Mouse (Mus musculus) kidney, postnatal 25 days (tissue): ENCODE data around the gene Zbtb48.
A peak's percentile ranks its signal among the peaks of the same experiment; 100 is the strongest.
"Not testable (repeated sequence)": the region's sequence is repeated elsewhere in the genome, so short reads cannot be mapped to it uniquely, and the experiment has no call there.

Source experiments
- DNase-seq, 2 experiments: peaks; one replicate each; pipeline ENCODE4 v3.0.0; 2021; ENCODE audit warnings: mixed read lengths in 2 of 2

Gene Zbtb48

GRCm38 (mm10) chr4:152027524-152027923 lies at the start of gene Zbtb48:
TSS of gene Zbtb48 (minus strand) at chr4:152027671.
- peak; percentile 98 to 99 for DNase-seq

- DNase-seq = no peak
These were observed 49.7 kb upstream of the Zbtb48 start for GRCm38 (mm10) chr4:152077191-152077590.

GRCm38 (mm10) chr4:152074548-152074947 lies 47.1 kb upstream of the Zbtb48 start:
- no peak for DNase-seq

DNA sequence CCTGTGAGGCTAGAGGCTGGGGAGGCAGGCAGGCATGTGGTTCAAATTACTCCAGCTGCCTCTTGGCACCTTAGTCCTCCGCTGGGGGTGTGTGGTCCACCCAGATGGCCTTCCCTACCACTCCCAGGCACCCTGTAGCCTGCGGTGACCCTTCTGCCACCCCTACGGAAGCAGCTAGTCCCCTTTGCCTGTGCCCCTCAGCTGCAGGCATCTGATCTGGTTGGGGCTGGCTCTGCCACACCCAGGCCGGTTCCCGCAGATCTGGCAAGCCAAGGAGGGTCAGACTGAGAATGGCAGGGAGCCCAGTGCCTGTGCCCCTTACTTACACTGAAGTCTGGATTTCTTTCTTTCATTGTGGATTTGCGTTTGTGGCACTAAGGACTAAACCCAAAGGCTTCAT lies 46.2 kb upstream of the Zbtb48 start:
- peak in 1 of 2 experiments; percentile 57 for DNase-seq

- peak in 1 of 2 experiments; percentile 41 for DNase-seq
These were observed 45.2 kb upstream of the Zbtb48 start for GRCm38 (mm10) chr4:152072655-152073054.

DNA sequence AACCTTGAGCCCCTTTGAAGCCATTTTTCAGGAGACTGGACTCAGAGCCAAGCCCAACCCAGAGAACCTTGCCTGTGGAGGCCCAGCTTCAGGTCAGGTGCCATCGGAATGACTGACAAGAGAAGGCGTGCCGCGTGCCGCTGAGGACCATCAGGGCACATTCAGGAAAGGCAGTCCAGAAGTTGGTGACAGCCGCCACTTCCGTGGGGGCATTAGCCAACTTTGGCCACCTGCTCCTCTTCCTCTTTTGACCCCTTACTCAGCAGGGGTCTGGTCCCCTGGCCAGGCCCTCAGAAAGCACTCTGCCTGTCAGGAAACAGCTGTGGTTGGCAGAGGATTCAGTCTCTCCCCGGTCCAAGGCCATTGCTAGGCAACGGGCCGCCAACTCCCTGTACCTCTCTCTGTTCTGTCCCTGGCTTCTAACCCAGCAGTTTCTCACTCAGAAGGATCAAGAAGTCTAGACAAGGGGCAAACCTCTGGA lies 44.7 kb upstream of the Zbtb48 start, which contains the start of gene Plekhg5:
Gene Plekhg5 (plus strand): TSS at position 378 of the 481 bp plus-strand sequence.
- peak; percentile 28 to 65 for DNase-seq

- DNase-seq = no peak
These were observed 43.3 kb upstream of the Zbtb48 start for GRCm38 (mm10) chr4:152070494-152071396.

DNA sequence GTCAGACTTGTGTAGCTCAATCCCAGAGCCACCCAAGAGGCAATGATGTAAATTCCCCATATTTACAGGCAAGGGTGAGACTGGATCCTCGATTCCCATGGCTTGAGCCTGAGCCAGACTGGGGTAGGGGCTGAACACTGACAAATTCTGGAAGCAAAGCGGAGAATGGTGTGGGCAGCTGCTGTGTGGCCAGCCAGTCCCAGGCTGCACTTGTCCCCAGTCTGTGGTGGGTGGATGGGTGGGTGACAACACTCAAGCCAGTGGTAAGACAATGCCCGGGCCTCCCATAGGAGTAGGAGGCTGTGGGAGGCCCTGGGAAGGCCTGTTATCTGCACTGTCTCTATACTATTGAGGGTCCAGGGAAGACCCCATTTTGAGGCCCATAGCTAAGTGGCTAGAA lies 41.8 kb upstream of the Zbtb48 start:
- DNase-seq = no peak

GRCm38 (mm10) chr4:152068166-152068724 lies 40.8 kb upstream of the Zbtb48 start:
- no peak for DNase-seq

- DNase-seq = no peak
These were observed 39.8 kb upstream of the Zbtb48 start for GRCm38 (mm10) chr4:152067280-152067679.

- peak; percentile 70 to 92 for DNase-seq
These were observed 35.1 kb upstream of the Zbtb48 start for GRCm38 (mm10) chr4:152062390-152063110.

DNA sequence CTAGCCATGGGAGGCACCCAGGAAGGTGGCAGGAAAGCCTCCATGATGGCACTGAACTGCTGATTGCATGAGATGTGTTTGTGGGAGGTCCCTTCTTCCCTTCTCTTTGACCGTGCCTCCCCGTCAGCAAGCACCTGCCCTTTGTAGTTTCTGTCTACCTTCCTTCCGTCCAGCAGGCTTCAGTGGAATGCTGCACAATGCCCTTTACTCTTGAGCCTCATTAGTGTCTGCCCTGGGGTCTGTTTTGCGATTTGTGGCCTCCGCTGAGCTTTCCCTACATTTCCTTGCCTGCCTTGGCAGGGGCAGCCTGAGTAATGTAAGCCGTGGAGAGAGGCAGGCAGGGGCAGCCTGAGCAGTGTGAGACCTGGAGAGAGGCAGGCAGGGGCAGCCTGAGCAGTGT lies 17.1 kb upstream of the Zbtb48 start:
- DNase-seq = no peak

- no peak for DNase-seq
These were observed 15.7 kb upstream of the Zbtb48 start for GRCm38 (mm10) chr4:152043171-152043570.

GRCm38 (mm10) chr4:152041924-152042641 lies 14.6 kb upstream of the Zbtb48 start:
- DNase-seq = no peak

DNA sequence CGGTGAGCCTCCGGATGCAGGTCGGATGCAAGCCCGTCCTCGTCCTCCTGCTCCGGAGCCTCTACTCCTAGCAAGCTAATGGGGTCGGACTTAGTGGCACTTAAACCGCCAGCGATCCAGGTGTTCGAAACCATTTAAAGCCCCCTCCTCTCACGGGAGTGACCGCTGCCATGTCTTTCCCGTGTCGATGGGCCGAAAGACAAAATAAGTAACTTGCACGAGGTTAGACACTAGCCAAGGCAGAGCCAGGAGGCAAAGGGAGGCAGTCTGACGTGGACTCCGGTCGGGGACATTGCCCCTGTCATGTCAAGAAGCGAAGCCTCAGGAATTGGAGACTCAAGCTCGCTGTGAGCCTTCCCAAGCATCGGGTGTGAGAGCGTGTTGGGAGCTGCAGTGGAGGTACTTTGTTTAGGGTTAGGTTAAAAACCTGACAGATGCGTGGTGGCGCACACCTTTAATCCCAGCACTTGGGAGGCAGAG lies 12.4 kb upstream of the Zbtb48 start:
- DNase-seq = peak in 1 of 2 experiments; percentile 23

DNA sequence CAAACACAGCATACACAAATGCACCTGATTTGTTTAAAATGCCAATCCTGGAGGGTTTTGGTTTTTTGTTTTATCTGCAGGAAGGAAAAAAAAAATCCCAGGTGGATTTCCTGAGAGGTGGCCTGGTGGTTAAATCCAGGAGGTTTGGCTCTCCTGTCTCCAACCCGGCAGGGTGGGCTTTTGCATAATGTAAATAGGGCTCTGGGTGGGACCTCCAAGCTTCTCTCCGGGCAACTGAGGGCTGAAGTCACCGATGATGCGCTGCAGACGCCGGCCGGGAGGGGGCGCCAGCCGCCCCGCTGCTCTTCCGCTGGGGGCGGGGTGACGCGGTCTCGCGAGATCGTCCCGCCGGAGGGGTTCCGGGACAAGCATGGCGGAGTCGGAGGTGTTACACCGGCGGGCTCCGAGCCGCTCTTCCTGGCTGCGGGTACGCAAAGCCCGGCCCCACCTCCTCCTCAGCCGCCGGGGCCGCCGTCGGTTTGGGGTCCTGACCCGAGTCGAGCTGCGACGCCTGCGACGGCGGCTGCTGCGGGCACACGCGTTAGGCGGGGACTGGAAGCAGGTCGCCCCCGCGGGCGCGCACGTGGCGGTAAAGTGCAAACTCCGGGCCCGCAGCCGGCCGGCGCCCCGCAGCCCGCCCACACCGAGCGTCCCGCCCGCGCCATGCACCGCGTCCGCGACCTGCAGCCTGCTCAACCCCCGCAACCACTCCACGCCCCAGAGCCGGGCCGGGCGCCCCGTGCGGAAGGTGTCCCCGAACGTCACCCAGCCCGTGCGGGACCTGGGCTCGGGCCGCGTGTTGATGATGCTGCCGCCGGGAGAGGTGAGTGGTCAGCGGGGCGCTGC lies 11.7 kb upstream of the Zbtb48 start, which contains the start of gene Nol9:
Gene Nol9 (plus strand): TSS at position 337 of the 846 bp plus-strand sequence.
- DNase-seq = peak; percentile 94 to 95

GRCm38 (mm10) chr4:152038225-152038984 lies 10.9 kb upstream of the Zbtb48 start, which contains the start of gene Tas1r1:
TSS of gene Tas1r1 (minus strand) at chr4:152038568.
- DNase-seq = peak; percentile 11 to 69

DNA sequence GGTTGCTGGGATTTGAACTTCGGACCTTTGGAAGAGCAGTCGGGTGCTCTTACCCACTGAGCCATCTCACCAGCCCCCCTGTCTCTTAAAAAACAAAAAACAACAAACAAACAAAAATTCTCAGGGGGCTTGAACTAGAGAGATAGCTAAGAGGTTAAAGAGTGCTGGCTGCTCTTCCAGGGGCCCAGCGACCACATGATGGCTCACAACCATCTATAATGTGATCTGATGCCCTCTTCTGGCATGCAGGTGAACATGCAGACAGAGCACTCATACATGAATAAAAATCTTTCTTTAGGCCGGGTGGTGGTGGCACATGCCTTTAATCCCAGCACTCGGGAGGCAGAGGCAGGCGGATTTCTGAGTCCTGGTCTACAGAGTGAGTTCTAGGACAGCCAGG lies 9.0 kb upstream of the Zbtb48 start:
- not testable (repeated sequence) for DNase-seq

GRCm38 (mm10) chr4:152032922-152033321 lies 5.5 kb upstream of the Zbtb48 start:
- DNase-seq = no peak

DNA sequence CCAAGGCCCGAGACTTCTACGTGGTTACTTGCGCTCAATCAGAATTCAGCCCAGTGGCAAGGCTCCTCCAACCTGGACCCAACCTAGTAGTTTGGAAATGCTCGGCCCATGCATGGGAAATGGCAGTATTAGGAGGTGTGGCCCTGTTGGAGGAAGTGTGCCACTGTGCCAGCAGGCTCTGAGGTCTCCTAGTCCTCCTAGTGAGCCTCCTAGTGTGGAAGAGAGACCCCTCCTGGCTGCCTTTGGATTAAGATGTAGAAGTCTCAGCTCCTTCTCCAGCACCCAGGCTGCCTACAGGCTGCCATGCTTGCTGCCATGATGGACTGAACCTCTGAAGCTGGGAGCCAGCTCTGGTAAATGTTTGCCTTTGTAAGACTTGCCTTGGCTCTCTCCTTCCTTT lies 2.5 kb upstream of the Zbtb48 start:
- no peak for DNase-seq
